Mouse (Mus musculus) limb, embryonic 10.5 days (tissue): Measurements from ENCODE around the gene Edem2. TPM values are rescaled to one million over a fixed set of nuclear protein-coding genes. Genes with fewer than 3 reads are reported as not detected.

ENCODE experiments used
- DNase-seq: peaks from one replicate; pipeline ENCODE4 v3.0.0-alpha.2; 2017; ENCODE audit warnings: low spot score
- H3K27ac ChIP-seq: fragments of 300-500 bp; sonication (generic); 2 replicates; pipeline ENCODE4 v1.5.1; 2016; ENCODE audit warnings: mild to moderate bottlenecking
- H3K27me3 ChIP-seq: fragments of 300-500 bp; sonication (generic); 2 replicates; pipeline ENCODE4 v1.6.1; 2016; ENCODE audit warnings: low read depth, mild to moderate bottlenecking; ENCODE audit not compliant: poor library complexity, severe bottlenecking
- H3K36me3 ChIP-seq: fragments of 300-500 bp; sonication (generic); 2 replicates; pipeline ENCODE4 v1.6.1; 2016; ENCODE audit warnings: mild to moderate bottlenecking, moderate library complexity
- H3K4me1 ChIP-seq: fragments of 300-500 bp; sonication (generic); 2 replicates; pipeline ENCODE4 v1.6.1; 2016
- H3K4me3 ChIP-seq: fragments of 300-500 bp; sonication (generic); 2 replicates; pipeline ENCODE4 v1.5.1; 2016; ENCODE audit warnings: mild to moderate bottlenecking, moderate library complexity
- H3K9me3 ChIP-seq: fragments of 300-500 bp; sonication (generic); replicated peaks from 2 replicates; pipeline ENCODE4 v1.6.1; 2016; ENCODE audit warnings: mild to moderate bottlenecking
- WGBS: fragments of 180-500 bp; shearing (Covaris S2); methylation state at CpG from one replicate; pipeline ENCODE4 v1.1.7; 2016; 5-methylcytosine and 5-hydroxymethylcytosine counted together
- polyA plus RNA-seq: library from polyadenylated mRNA; unstranded; fragments of >200 nt; fragmentation: Nextera tagmentation; extraction: Ambion mirVana; gene quantifications from 2 replicates; pipeline ENCODE4 v1.2.1, GENCODE M21; 2016

Edem2 gene
- polyA plus RNA-seq, result 22.1 and 26.6 TPM in 2 replicates

GRCm38 (mm10) chr2:155729158-155729645 is at the start of gene Edem2:
Edem2 (minus strand) TSS chr2:155729475.
- no peaks in the 10 kb centered on the region for H3K9me3 ChIP-seq
- no peaks in the 10 kb centered on the region for H3K27me3 ChIP-seq

GRCm38 (mm10) chr2:155779066-155779465 is 49.8 kb upstream of the Edem2 start:
- Histone ChIP-seq H3K36me3 (no peaks in the 10 kb centered on the region), H3K27me3 (peaks cover 46% of the 10 kb centered on the region), H3K4me3 (no peak overlapping the region), H3K27ac (no peak overlapping the region), H3K4me1 (peaks cover 10% of the 10 kb centered on the region), H3K9me3 (no peaks in the 10 kb centered on the region)
- no peak for DNase-seq
- 49% methylated on average over 7 of the region's 7 CpGs for WGBS

More at GRCm38 (mm10) chr2:155729158-155729645, at the start of gene Edem2:
- Histone ChIP-seq H3K36me3 (no peaks in the 10 kb centered on the region), H3K4me3 (peak within 1 kb of the TSS; percentile 92), H3K27ac (peak within 1 kb of the TSS; percentile 77), H3K4me1 (peaks cover 12% of the 10 kb centered on the region)
- DNase-seq, result peak; percentile 85
- WGBS, result under 1% methylated on average over 33 of the region's 33 CpGs

GRCm38 (mm10) chr2:155778004-155778403 is 48.7 kb upstream of the Edem2 start:
- H3K27me3 ChIP-seq, result peaks cover 57% of the 10 kb centered on the region
- DNase-seq, result no peak
- 74% methylated on average over 6 of the region's 6 CpGs for WGBS

GRCm38 (mm10) chr2:155777688-155777985 is 48.4 kb upstream of the Edem2 start:
- H3K27me3 ChIP-seq, result peaks cover 61% of the 10 kb centered on the region
- no peak for DNase-seq
- peaks cover 10% of the 10 kb centered on the region for H3K4me1 ChIP-seq
- H3K36me3 ChIP-seq, result no peaks in the 10 kb centered on the region
- 93% methylated on average over 4 of the region's 4 CpGs for WGBS
- H3K9me3 ChIP-seq, result no peaks in the 10 kb centered on the region
- no peak overlapping the region for H3K27ac ChIP-seq
- no peak overlapping the region for H3K4me3 ChIP-seq

More at GRCm38 (mm10) chr2:155778004-155778403, 48.7 kb upstream of the Edem2 start:
- Histone ChIP-seq H3K27ac (no peak overlapping the region), H3K9me3 (no peaks in the 10 kb centered on the region), H3K4me1 (peaks cover 10% of the 10 kb centered on the region), H3K36me3 (no peaks in the 10 kb centered on the region), H3K4me3 (no peak overlapping the region)

GRCm38 (mm10) chr2:155776824-155777687 is 47.8 kb upstream of the Edem2 start:
- DNase-seq, result no peak
- Histone ChIP-seq H3K4me3 (no peak overlapping the region), H3K27ac (no peak overlapping the region), H3K4me1 (peaks cover 10% of the 10 kb centered on the region), H3K36me3 (no peaks in the 10 kb centered on the region), H3K27me3 (peaks cover 67% of the 10 kb centered on the region), H3K9me3 (no peaks in the 10 kb centered on the region)
- 73% methylated on average over 10 of the region's 10 CpGs for WGBS

- no peaks in the 10 kb centered on the region for H3K36me3 ChIP-seq
- peak overlapping the region; percentile 63 for H3K4me3 ChIP-seq
- peaks cover 10% of the 10 kb centered on the region for H3K4me1 ChIP-seq
- no peak overlapping the region for H3K27ac ChIP-seq
- no peaks in the 10 kb centered on the region for H3K9me3 ChIP-seq
- WGBS, result 4% methylated on average over 44 of the region's 44 CpGs
- peaks cover 67% of the 10 kb centered on the region for H3K27me3 ChIP-seq
- DNase-seq, result peak; percentile 89
These were observed 46.5 kb upstream of the Edem2 start for GRCm38 (mm10) chr2:155775685-155776263.

GRCm38 (mm10) chr2:155774927-155775684 is 45.8 kb upstream of the Edem2 start, which contains the start of gene Mmp24:
Mmp24 (plus strand) TSS chr2:155775342.
- 27% methylated on average over 100 of the region's 100 CpGs for WGBS
- no peaks in the 10 kb centered on the region for H3K36me3 ChIP-seq
- peak; percentile 38 for DNase-seq
- peak within 1 kb of the TSS; percentile 63 for H3K4me3 ChIP-seq
- no peak within 1 kb of the TSS for H3K27ac ChIP-seq
- H3K9me3 ChIP-seq, result no peaks in the 10 kb centered on the region
- H3K27me3 ChIP-seq, result peaks cover 67% of the 10 kb centered on the region
- peaks cover 10% of the 10 kb centered on the region for H3K4me1 ChIP-seq

- peaks cover 67% of the 10 kb centered on the region for H3K27me3 ChIP-seq
- H3K4me3 ChIP-seq, result peak overlapping the region; percentile 63
- no peak for DNase-seq
- no peak overlapping the region for H3K27ac ChIP-seq
- no peaks in the 10 kb centered on the region for H3K36me3 ChIP-seq
- H3K9me3 ChIP-seq, result no peaks in the 10 kb centered on the region
- peaks cover 10% of the 10 kb centered on the region for H3K4me1 ChIP-seq
- WGBS, result 63% methylated on average over 11 of the region's 11 CpGs
These were observed 45.1 kb upstream of the Edem2 start for GRCm38 (mm10) chr2:155774261-155774926.

GRCm38 (mm10) chr2:155773664-155774063 is 44.4 kb upstream of the Edem2 start:
- H3K27ac ChIP-seq, result no peak overlapping the region
- no peaks in the 10 kb centered on the region for H3K9me3 ChIP-seq
- H3K36me3 ChIP-seq, result no peaks in the 10 kb centered on the region
- 71% methylated on average over 4 of the region's 4 CpGs for WGBS
- H3K27me3 ChIP-seq, result peaks cover 64% of the 10 kb centered on the region
- no peak for DNase-seq
- H3K4me3 ChIP-seq, result no peak overlapping the region
- peaks cover 10% of the 10 kb centered on the region for H3K4me1 ChIP-seq

- DNase-seq, result peak; percentile 83
- 56% methylated on average over 13 of the region's 13 CpGs for WGBS
- H3K36me3 ChIP-seq, result no peaks in the 10 kb centered on the region
- H3K4me3 ChIP-seq, result no peak overlapping the region
- H3K9me3 ChIP-seq, result no peaks in the 10 kb centered on the region
- H3K27me3 ChIP-seq, result peaks cover 6% of the 10 kb centered on the region; the same call in 1 of the 2 replicates
- H3K4me1 ChIP-seq, result no peaks in the 10 kb centered on the region
- H3K27ac ChIP-seq, result no peak overlapping the region
These were observed 35.6 kb upstream of the Edem2 start for GRCm38 (mm10) chr2:155764679-155765418.

GRCm38 (mm10) chr2:155756855-155757566 is 27.7 kb upstream of the Edem2 start:
- Histone ChIP-seq H3K27ac (no peak overlapping the region), H3K4me3 (no peak overlapping the region), H3K27me3 (peaks cover 18% of the 10 kb centered on the region), H3K4me1 (peaks cover 5% of the 10 kb centered on the region; the same call in 1 of the 2 replicates), H3K36me3 (no peaks in the 10 kb centered on the region), H3K9me3 (no peaks in the 10 kb centered on the region)
- WGBS, result 67% methylated on average over 14 of the region's 14 CpGs
- peak; percentile 30 for DNase-seq
